Mouse (Mus musculus) adrenal gland, postnatal 10 days (tissue): ENCODE measurements around the gene Zbed6. TPM values are rescaled to one million over a fixed set of nuclear protein-coding genes. Genes with fewer than 3 reads are reported as not detected.
"Not testable (repeated sequence)": the region's sequence is repeated elsewhere in the genome, so short reads cannot be mapped to it uniquely, and the experiment has no call there.

Experiments
- DNase-seq: peaks from one replicate; pipeline ENCODE4 v3.0.0; 2021; ENCODE audit warnings: mixed read lengths
- long read RNA-seq, 2 experiments: library from polyadenylated mRNA; stranded (forward); transcript quantifications; one replicate each; pipeline ENCODE4 v2.0.0; 2021
- total RNA-seq, 2 experiments: library from RNA; stranded (reverse); gene quantifications; 2 replicates each; pipeline ENCODE4 v1.2.3; 2021

The Zbed6 gene
- total RNA-seq = 10 to 100 TPM in 1 of 2 experiments, 1 to 10 TPM in 1; 8.4 to 13.0 TPM
- long read RNA-seq, experiment 1 = 0 reads
- long read RNA-seq, experiment 2 = 0 reads

DNA sequence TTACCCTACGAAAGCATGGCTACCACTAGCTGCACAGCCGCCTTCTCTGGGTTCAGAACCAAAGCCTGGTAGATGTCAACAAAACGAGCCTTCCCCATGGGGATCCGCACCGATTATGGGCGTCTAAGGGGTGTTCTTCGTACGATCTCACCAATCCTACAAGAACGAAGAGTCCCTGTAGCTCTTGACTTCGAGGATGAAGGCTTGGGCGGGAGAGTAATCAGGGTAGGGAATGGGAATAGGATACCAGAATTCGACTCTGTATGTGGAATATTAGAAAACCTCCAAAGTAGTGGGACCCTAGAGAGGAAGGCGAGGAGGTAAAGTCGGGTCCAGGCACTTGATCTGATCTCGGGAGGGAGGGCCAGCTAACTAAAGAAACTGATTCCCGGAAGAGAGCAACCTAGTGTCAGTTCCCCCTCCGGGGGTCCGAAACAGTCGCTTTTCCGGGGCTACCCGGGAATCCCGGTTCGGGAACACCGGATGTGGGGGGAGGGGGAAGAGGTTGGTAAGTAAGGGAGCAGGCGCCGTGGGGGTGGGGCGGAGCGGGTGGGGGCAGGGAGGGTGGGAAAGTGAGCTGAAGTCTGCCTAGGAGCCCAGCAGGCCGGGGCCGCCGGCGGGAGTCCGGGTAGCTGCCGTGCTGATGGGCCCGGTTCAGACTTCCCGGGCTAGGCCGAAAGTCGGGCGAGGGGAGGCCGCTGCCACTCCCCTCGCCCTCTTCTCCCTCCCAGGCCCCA lies at the start of gene Zbed6:
TSS of gene Zbed6 (minus strand) at position 420 of the 737 bp plus-strand sequence.
- DNase-seq = peak; percentile 86

- no peak for DNase-seq
Observed at GRCm38 (mm10) chr1:133709292-133709691, 48.6 kb upstream of the Zbed6 start.

GRCm38 (mm10) chr1:133701824-133702223 lies 41.1 kb upstream of the Zbed6 start:
- not testable (repeated sequence) for DNase-seq

GRCm38 (mm10) chr1:133697935-133698620 lies 37.4 kb upstream of the Zbed6 start:
- no peak for DNase-seq

- peak; percentile 31 for DNase-seq
Observed at GRCm38 (mm10) chr1:133695901-133696300, 35.2 kb upstream of the Zbed6 start.

DNA sequence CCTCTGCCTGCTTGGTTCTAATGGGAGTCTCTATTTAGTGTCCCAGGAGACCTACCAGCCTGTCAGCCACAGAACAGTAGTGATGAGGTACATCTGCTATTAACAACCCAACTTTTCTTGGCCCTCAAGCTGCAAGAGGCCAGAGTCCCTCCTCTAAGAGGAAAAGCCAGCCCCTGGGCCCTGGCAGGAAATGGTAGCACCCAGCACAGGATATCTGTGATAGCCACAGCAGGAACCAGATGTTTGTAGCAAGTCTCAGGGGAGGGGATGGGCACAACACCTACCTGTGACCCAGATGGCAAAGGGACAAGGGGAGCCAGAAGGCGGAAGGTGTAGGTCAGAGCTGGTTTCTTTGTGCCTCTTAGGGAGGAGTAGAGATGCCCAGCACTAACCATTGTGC lies 34.2 kb upstream of the Zbed6 start:
- no peak for DNase-seq

GRCm38 (mm10) chr1:133694301-133694700 lies 33.6 kb upstream of the Zbed6 start:
- no peak for DNase-seq

GRCm38 (mm10) chr1:133693536-133694114 lies 32.9 kb upstream of the Zbed6 start:
- no peak for DNase-seq

- DNase-seq = no peak
Observed at GRCm38 (mm10) chr1:133692195-133692594, 31.5 kb upstream of the Zbed6 start.

GRCm38 (mm10) chr1:133691046-133691445 lies 30.4 kb upstream of the Zbed6 start:
- DNase-seq = no peak

DNA sequence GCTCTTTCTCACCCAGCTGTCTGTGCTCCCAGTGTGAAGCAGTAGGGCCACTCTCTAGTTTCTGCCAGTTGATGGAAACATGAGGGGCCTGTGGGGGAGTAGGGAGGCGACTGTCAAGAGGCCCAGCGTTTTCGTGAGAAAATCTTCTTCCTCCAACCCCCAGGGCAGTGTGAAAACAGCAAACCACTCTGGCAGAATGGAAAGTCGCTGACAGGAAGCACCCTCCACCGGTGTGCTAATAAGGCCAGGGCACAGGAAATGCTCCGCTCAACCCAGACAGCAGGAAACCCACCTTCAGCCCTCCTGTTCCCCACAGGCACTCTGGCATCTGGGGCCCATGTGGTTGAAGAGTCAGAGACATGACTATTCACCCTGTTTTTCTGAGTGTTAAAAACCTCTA lies 29.2 kb upstream of the Zbed6 start, which contains the start of gene Lax1:
TSS of gene Lax1 (minus strand) at position 212 of the 400 bp plus-strand sequence.
- no peak for DNase-seq

GRCm38 (mm10) chr1:133688301-133688700 lies 27.6 kb upstream of the Zbed6 start:
- no peak for DNase-seq

DNA sequence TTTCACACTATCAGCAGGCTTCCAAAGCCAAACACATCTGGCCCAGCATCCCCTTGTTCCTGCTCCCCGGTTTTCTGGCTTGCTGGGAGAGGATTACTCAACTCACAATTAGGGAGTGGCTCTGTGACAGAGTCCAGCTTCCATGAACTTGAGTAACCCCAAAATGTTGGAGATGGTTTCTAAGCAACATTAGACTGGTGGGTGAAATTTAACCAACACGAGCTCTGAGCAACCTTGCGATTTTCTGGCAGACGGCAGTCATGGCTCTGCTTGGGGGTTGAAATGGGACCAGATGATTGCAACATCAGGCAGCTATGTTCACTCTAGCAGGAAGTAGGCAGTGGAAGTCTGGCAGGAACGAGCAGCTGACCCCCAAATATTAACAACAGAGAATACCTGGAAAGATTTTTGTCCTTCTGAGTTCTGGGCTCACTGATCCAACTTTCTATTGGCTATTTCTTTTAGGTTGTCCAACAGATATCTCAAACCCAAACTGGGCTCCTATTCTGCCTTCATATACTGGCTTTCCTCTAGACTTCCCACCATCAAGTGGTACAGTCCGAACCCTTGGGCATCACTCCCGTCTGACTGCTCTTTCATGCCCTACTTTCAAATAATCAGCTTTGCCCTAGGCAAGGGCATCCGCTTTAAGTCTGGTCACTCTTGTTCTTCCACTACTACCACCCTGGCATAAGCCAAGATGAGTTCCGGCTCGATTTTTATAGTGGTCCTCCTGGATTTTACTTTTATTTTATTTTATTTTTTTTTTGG lies 25.2 kb upstream of the Zbed6 start:
- DNase-seq = peak; percentile 67

GRCm38 (mm10) chr1:133671801-133672200 lies 11.1 kb upstream of the Zbed6 start:
- no peak for DNase-seq

- DNase-seq = no peak
Observed at GRCm38 (mm10) chr1:133671266-133671665, 10.6 kb upstream of the Zbed6 start.

DNA sequence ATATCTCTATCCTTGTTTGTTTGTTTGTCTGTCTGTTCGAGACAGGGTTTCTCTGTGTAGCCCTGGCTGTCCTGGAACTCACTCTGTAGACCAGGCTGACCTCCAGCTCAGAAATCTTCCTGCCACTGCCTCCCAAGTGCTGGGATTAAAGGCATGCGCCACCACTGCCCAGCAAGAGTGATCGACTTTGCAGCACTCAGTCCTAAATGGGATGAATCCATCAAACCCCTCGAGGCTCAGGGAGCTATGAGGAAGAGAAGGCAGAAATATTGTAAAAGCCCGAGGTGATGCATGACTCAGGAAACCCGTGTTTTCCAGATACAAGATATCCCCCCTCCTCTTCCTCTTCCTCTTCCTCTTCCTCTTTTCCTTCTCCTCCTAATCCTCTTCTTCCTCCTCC lies 10.1 kb upstream of the Zbed6 start:
- DNase-seq = no peak

DNA sequence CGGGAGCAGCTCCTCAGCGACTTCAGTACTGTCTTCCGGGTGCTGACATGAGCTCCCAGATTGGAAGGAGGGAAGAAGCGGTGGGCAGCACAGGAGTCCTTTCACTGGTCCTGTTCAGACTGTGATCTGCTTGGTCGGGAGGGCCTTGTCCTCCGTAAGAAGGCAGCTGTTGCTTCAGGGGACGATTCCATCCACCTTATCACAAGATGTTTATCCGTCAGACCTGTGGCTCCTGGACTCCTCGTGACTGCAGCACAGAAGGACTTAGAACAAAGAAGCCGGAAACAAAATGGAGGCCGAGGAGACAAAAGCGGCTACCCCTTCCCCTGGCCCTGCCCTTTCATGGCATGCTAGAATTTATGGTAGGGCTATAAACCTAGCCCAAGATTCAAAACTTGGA lies 9.5 kb upstream of the Zbed6 start:
- no peak for DNase-seq

DNA sequence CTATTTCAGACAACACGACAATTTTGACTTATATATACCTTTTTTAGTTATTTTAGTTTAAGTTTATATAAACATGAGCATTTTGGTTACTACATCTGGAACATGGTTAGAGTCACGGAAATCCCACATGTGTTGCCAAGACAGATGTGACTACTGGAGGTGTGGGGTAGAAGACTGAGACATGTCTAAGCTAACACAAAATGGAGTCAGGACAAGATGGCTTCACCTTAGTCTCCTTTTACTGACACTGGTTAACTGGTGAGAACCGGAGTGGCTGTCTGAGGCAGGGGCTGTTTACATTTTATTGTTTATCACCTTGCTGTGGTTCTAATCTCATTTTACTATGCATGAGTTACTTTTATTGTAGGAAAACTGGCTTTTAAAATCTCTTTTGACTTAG lies 7.9 kb upstream of the Zbed6 start:
- DNase-seq = no peak

DNA sequence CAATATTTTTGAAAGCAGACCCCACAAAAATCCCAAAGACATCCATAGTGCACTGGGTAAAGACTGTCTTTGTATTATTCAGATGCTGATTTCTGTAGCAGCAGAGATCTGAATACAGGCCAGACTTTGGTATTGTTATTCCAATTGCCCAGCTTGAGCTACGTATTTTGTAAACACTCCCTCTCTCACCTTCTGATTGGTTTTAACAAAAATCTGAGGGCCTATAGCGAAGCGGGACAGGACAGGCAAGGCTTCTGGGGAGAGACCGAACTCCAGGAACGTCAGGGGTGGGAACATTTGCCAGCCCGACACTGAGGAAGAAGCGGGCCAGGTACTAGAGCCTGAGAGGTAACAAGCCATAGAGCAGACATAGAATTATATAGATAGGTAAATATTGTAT lies 7.0 kb upstream of the Zbed6 start:
- DNase-seq = no peak

DNA sequence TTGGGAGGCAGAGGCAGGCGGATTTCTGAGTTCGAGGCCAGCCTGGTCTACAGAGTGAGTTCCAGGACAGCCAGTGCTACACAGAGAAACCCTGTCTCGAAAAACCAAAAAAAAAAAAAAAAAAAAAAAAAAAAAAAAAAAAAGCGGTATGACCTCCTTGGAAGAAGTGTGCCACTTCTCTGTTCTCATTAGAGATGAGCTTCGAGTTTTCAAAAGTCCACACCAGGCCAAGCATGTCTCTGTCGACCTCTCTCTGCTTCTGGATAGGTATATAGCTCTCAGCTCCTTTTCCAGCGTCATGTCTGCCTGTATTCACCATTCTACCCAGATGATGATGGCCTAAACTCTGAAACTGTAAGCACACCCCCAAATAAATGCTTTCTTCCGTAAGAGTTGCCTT lies 5.0 kb upstream of the Zbed6 start:
- not testable (repeated sequence) for DNase-seq

DNA sequence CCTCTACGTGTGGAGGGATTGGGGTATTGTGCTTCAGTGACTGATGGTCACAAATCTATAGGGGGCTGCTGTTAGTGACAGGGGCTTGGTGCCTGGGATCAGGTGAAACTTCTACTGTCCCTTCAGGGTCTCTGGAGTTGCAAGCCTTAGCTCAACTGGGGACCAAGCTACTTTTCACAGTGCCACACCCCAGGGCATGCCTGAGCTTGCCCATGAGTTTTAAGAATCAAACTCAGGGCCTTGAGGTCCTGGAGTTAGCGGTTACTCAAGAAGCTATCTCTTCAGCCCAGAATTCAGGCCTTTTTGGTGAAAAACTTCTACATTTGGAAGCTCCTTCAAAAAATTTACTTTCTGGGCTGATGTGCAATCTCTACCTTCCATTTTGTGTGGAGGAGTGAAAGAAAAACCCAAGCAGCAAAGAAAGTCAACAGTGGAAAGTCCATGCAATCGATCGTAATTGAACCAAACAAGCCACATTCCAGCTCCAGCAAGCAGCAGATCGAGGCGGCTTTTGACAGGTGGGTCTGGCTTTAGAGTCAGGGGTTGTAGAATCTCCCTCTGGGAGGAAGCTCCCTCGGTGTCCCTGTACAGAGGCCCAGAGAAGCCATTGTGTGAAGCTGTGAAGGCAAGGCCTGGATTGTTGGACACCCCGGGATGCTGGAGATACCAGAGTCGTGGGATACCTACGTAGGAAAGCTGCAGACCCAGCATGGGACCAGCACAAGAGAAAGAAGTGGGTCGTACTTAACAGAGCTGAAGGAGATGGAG lies 3.7 kb upstream of the Zbed6 start:
- DNase-seq = no peak

GRCm38 (mm10) chr1:133663427-133663826 lies 2.7 kb upstream of the Zbed6 start:
- DNase-seq = no peak
